Mouse (Mus musculus): Measurements from ENCODE around the gene Abca13.
"Not testable (repeated sequence)": the region's sequence is repeated elsewhere in the genome, so short reads cannot be mapped to it uniquely, and the experiment has no call there.

Gene Abca13

DNA sequence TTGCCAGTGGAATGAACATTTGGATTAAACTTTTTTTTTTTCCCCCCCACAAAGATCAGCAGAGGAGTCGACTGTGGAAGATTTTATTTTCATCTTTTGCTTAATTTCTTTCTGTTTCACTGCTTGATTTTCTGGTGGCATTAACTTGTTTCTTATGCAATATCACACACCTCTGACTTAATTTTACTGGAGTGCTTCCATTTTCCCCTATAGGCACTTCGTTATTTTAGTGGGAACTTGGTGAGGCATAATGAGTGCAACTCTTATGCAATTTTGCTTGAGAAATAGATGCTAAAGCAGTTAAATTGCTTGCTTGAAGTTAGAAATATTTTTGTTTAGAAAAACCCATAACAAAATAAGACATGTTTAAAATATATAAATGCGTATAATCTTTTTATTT lies 94.0 kb downstream of the Abca13 start:
- no peak for DNase-seq (ENCODE audit: extremely low spot score, low spot score)

DNA sequence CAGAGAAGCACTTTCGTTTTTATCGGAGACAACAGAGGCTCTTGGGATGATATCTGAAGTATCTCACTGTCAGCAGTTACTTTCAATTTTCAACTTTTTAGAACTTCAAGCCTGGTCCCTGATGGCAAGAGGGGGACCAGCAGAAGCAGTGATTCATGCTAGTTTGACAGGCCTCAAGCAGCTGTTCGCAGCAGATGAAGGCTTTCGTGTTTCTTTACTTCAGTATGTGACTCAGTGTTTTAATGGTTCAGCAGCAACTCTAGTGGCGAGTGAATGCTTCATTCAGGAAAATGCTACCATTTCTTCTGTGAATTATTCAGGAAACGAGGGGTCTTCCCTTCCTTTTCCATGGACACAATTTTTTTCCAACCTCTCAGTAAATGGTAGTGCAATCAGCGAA lies 99.4 kb downstream of the Abca13 start:
- no peak for DNase-seq (ENCODE audit: extremely low spot score, low spot score)

DNA sequence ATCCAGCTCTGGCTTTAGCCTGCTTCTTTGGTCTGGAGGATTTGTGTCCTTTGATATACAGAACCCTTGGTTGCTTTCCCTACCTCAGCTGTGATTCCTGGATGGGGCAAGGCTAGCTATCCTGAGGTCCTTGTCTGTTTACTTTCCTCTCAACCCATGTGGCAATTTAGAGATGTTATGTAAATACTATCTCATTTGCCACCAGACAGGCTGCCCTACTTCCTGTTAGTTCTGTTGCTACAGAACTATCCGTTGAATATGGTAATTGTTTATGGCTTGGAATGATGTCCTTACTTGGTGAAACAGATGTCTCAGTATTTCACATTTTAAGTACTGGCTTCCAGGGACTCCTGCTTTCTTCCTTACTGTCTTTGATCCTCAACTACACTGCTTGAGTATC lies 107.9 kb downstream of the Abca13 start:
- DNase-seq (ENCODE audit: extremely low spot score, low spot score) = no peak

DNA sequence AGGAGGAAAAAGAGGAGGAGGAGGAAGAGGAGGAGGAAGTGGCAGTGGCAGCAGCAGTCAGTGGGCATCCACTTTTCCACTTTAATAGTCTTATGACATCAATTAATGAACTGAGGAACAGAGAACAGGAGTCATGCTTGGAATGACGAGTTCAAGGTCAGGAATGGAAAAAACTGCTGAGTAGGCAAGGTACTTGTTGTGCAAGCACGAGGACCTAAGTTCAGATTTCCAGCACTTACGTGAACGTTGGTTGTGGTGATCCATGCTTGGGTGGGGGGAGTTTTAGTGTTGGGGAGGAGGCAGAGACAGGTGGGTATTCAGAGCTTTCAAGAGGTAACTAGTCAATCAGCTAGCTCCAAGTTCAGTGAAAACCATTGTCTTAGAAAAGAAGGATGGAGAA lies 113.7 kb downstream of the Abca13 start:
- no peak for DNase-seq (ENCODE audit: extremely low spot score, low spot score)

DNA sequence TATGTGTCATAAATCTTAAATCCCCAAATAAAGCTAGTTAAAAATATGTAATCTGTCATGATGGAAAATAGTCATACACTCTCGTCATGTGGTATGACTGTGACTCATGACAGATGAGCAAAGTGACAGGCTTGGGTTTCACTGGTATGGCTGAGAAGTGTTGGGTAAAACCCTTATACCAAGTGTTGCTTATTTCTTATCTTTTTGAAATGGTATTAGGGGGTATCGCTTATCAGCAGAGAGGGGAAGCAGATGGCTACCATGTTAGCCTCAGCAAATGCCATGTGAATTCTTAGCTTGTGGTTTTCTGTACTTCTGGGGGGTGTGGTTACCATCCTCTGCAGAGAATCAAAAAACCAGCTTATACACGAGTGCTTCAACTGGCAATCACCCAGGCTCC lies 124.8 kb downstream of the Abca13 start:
- no peak for DNase-seq (ENCODE audit: extremely low spot score, low spot score)

DNA sequence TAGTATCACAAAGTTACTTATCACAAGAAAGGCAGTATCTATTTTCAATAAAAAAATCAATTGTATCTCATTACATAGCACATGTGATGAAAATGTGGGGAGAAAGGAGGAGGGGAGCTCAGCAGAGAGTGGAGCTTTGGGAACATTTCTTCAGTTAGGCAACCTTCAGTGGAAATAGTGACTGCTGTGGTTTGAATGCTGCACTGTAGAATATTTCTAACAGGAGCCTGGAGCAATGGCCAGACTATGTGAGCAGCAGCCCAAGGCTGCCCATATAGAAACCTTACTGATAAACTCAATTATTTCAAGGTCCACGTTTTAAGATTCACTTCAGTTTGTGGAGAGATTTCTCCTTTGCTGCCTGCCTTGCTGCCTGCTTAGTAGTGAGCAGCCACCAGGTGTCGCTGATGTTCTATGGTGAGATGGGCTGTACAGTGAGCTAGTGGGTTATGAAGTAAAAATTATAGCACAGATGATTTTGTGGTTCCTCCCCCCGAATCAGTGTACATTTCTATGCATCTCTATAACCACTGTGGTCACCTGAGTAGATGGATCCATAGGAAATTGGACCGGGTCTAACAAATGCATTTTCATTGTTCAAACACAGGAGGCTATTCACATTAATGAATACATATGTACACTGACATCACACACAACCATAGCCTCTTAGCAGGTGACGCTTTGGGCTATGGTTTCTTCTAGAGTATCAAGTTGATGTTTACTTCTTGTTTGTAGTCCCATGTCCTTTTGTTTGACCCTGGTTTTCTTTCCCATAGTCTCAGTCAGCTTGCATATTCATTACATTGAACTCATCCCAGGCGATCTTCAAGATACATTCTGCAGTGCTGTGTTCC lies 125.6 kb downstream of the Abca13 start:
- DNase-seq (ENCODE audit: extremely low spot score, low spot score) = peak; percentile 68

DNA sequence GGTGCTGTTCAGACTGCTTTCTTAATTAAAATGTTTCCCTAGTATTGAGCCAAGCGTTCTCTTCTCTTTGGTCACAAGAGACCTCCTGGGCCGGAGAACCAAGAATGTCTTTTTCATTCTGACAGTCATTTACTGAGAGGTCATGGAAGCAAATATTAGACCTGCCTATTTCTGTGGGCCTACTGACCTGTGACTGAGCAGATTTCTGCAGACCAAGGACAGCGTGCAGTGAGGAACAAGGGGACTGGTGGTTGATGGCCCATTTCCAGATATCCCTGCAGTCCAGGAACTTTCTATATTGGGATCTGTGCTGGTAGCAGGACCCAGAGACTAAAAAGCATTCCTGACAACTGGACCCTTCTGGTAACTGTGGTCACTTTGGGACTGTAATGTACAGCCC lies 146.4 kb downstream of the Abca13 start:
- DNase-seq (ENCODE audit: extremely low spot score, low spot score) = no peak

DNA sequence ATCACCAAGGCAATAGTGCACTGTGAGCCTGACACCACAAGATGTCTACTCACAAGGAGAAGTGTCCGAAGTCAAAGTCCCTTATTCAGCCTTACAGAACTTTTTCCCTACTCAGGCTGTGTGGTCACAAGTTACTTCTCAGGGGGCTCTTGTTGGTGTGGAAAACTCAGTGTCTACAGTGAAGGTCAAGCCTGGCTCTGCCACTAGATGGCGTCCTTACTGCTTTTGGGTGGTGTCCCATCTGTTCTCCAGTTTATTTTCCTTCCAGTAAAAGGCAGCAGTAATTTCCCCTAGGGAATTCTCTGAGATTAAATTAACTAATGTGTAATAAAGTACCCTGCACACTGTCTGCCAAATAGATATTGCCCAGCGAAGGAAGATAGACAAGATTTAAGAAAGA lies 156.0 kb downstream of the Abca13 start:
- DNase-seq (ENCODE audit: extremely low spot score, low spot score) = peak; percentile 18

DNA sequence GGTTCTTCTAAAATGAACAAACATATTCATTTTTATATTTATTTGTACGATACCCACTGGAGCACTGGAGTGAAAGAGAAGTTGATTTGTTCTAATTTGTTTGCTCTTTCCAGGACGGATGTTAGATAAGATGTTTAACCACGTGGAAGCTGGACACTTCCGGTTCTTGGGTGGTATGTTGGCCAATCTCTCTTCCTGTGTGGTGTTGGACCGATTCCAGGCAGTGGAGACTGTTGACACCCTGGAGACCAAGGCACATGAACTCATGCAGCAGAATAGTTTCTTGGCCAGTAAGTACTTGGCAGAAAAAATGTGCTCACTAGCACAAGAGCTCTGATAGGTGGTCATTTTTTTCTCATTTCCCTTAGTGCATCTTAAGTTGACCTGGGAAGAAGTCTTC lies 181.4 kb downstream of the Abca13 start:
- no peak for DNase-seq (ENCODE audit: extremely low spot score, low spot score)

DNA sequence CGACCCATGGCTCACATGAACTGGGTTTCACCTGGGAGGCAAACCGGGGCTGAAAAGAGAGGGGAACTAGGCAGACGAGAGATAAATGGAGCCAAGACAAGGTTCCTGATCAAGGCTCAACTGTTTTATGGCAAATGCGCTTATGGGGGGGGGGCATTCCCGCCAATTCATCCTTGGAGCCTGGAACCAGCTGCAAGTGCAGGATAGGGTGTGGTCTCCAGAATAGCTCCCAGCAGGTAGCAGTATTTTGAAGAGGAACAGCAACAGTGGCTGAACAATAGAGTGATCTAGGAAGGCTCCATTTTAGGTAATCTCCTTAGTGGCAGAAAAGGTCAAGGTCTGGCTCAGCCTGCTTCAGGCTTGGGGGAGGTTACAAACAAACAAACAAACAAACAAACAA lies 182.7 kb downstream of the Abca13 start:
- DNase-seq (ENCODE audit: extremely low spot score, low spot score) = not testable (repeated sequence)

DNA sequence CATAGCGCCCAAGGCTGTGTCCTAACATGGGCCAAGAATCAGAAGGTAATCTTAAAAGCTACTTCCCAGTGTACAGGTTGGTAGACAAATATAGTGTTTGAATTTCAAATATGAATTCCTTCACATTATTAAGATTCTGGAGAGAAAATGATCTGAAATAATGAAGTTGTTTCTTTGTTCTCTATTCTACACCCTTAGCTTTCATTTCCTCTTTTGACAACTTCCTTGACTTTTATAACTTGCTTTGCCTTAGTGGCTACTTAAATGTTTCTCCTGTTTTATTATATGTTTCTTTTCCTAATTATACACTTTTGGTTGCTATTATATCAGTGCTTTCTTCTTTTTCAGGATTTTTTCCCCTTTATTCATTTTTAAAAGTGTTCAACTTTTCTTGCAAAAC lies 196.8 kb downstream of the Abca13 start:
- DNase-seq (ENCODE audit: extremely low spot score, low spot score) = no peak

DNA sequence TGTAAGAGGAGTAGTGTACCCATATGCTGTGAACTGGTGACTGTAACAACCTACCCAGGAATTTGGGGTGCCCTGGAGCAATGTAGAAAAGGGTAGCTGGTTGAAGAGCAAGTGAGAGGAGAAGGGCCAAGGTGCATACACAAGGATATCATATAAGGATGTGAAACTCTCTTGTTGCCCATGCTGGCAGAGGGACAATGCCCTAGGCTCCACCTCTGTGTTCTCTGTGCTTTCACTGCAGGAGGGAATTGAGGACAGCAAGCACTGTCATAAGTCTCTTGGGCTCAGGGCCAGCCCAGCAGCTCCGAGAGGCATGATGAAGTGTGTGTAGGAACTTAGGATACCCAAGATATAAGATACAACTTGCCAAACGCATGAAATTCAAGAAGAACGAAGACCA lies 225.2 kb downstream of the Abca13 start:
- no peak for DNase-seq (ENCODE audit: extremely low spot score, low spot score)

DNA sequence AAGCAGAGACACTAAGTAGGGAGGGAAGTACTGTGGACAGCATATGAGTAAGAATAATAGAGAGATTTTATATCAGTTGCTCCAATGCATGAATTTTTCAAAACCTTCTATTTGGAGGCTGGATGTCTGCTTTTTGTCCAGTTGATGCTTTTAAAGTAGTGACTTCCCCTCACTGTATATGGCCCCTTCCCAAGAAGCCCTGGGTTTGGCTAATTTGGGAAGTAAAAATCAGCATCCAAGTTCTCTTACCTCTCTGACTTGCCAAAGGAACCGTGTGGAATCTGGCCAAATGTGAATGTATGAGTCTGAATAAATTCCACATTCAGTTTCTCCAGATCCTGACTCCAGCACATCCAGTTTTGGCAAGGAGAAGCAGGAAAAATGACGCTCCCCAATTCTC lies 228.5 kb downstream of the Abca13 start:
- DNase-seq (ENCODE audit: extremely low spot score, low spot score) = no peak

DNA sequence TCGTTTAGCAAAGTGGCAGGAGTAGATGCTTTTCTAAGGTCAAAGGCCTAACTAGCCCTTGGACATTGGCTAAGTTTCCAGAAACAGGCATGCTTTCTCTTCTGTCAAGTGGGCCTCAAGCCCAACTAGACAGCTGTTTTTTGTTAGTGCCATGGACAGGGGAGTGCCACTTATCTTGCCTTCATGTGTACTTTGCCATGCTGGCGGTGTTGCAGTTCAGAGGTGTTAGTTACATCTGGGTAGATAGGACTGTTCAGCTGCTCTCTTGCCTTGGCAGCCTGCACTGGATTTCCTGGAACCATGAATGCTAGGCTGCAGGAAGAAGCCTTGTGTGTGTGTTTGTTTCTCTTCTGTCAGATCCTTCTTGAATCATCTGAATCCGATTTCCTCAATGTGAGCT lies 235.7 kb downstream of the Abca13 start:
- no peak for DNase-seq (ENCODE audit: extremely low spot score, low spot score)

DNA sequence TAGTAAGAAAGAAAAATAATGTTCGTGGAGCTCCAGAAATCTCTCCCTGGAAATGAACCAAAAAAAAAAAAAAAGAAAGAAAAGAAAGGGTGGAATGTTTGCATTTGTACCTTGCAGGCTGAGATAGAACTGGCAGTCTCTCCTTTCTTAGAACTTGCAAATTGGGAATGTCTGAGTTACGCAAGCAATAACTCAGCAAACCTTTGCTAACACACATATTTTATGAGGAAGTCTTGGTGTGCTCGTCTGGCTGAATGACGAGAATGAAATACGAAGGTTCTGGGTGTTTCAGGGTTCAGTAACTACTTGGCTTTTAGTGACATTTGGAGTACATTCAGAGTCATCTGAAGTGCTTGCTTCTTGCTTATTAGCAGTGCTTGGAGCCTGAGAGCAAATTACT lies 241.1 kb downstream of the Abca13 start:
- no peak for DNase-seq (ENCODE audit: extremely low spot score, low spot score)

DNA sequence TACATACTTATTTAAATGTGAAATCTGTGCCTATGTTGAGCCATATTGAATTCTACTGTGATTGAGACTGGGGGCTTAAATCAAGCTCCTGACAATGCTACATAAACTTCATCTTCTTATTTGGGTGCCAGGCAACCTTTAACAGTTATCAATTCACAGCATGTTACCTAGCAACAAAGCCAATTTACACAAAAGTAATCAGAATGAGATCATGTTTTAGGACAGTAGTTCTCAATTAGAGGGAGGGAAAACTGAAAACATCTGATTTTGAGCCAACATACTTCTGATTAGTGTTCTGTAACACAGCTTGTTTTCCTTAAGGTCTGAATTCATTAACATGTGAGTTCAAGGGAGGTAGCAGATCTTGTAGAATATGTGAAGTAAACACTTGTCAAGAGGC lies 244.9 kb downstream of the Abca13 start:
- no peak for DNase-seq (ENCODE audit: extremely low spot score, low spot score)

DNA sequence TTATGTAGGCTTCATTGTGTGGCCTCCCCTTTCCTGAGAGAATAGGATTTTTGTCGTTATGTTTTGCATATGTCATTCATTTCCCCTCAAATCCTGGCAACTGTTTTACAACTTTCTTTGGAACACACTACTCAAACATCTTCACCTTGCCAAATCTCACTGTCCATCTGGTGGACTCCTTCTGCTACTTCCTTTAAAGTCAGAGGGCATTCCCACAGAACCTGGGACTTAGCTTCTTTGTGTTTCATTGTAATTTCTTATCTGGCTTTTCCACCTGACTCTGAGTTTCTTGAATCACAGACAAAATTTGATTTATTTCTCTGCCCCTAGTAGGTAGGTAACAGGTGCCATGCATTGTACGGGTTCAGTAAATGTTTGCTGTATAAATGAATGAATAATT lies 248.0 kb downstream of the Abca13 start:
- no peak for DNase-seq (ENCODE audit: extremely low spot score, low spot score)

DNA sequence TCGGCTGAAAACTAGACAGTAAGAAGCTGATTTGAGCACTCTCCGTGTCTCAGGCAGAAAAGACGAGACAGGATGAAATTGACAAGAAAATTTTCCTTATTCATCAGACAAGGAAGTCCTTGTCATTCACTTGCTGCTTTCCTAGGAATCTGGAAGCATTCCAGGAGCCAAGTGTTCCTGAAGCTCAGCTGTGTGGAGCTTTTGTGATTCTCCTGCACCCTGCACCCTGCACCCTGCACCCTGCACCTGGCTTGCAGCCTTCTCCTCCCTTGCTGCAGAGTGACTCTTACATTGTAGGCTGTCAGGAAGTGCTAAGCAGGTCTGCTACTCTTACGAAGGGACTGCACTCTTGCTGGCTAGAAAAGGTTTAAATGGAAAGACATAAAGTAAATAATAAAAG lies 249.4 kb downstream of the Abca13 start:
- no peak for DNase-seq (ENCODE audit: extremely low spot score, low spot score)

DNA sequence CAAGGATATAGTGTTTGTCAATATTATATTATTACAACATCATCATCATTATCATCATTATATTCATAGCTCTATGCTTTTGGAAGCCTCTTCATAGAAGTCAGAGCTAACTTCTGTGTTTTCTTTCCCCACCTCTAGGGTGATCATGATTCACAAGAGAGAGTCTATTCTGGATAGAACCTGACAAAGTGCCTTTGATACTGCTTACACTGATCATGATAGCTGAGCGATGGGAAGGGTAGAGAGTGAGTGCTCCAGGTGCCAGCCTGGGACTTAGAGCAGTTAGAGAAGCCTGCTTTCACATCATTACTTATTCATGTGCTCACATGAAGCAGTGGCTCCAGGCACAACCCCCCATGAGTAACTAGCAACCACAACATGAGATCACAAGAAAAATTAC lies 280.7 kb downstream of the Abca13 start:
- DNase-seq (ENCODE audit: extremely low spot score, low spot score) = no peak

DNA sequence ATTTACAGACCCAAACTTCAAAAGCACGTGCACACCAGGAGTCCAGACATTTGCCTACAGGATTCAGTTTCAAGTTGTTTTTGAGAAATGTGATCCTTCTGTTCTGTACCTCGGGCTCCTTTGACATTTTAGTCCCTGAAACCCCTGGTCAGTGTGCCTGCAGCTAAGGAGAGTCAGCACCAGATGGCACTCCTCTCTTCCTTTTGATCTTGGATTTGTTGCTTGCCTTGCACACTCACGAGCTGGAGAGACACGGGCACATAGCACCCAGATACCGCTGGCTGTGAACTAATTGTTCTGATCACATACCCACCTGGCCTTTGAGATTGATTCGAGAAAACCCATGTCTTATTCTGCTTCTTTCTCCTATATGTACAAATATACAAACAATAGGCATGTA lies 289.8 kb downstream of the Abca13 start:
- DNase-seq (ENCODE audit: extremely low spot score, low spot score) = peak; percentile 44

DNA sequence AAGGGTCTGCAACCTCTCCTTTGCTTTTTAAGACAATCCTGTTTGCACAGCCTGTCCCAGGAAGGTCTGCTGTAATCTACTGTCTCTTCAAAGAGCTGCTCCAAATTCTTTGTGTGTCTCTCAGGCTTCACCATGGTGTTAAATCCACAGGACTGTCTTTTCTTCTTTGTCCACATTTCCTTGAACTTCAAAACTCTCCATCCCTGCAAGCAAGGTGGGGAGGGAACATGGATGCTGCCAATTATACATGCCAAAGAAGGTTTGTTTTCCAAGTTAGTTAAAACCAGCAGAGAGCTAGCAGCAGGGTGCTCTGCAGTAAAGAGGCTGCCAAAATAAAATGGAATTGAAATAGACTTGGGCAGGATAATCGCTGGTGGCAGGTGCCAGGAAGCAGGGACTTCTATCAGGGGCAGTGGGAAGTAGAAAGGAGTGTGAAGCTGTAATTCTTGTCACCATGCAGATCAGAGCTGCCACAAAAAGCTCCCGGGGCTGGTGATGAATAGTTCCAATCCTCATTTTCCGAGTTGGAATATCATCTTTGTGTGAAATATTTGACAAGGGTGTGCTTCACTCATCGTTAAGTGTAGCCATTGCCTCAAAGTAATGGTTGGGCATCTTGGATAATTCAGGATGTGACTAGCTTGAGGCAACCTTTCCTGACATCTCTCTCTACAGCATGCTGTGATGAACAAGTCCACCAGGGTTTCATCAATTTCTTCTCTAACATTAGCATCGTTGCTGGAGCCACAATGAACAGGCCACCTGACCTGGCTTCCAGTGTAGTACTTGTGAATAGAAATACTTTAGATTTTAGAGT lies 308.8 kb downstream of the Abca13 start:
- DNase-seq (ENCODE audit: extremely low spot score, low spot score) = no peak

DNA sequence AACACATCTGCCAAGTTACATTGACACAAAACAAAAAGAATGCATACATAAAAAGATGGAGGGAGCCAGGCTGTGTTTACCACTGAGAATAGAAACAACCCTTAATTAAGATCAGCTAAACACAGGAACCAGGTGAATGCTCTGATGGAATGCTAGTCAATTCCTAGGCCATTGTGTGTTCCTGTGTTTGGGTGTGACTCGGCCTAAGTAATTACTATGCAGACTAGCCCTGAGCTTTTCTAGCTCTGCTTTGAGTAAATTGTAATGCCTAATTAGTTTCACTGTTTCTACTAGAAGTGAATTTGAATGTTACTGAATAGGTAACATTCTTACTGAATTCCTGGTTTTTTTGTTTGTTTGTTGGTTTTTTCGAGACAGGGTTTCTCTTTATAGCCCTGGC lies 323.2 kb downstream of the Abca13 start:
- not testable (repeated sequence) for DNase-seq (ENCODE audit: extremely low spot score, low spot score)

DNA sequence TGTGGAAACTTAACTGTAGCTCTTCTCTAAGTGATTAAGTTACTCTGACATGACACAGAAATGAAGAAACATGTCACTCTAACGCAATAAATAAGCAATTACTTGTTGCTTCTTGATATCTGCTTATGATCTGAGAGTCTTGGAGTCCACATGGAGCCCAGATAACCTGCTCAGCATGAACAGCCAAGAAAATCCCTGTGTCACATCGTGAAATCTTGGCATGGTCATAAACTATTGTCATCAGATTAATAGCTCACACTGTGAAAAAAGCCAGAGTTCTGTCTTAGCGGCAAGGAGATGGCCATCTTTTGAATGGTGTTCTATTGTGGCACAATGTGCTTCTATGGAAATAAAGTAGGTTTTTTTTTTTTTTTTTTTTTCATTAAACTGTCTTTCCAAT lies 336.8 kb downstream of the Abca13 start:
- no peak for DNase-seq (ENCODE audit: extremely low spot score, low spot score)

Measured in neural tube, embryonic 10.5 days (tissue).